Mouse (Mus musculus) MEL (cell line): ENCODE measurements around the gene Klhdc8a. TPM values are rescaled to one million over a fixed set of nuclear protein-coding genes. Genes with fewer than 3 reads are reported as not detected.

ENCODE experiments used
- DNase-seq: peaks from one replicate; pipeline ENCODE4 v3.0.0; 2011; ENCODE audit warnings: low read depth, low spot score
- H3K27ac ChIP-seq: 2 replicates; pipeline ENCODE4 v1.5.1; 2012; ENCODE audit warnings: low read depth, mild to moderate bottlenecking, control low read depth, low read length, moderate library complexity; ENCODE audit not compliant: control insufficient read depth
- H3K27me3 ChIP-seq, 2 experiments: fragments of 150-350 bp in 1 of 2; sonication (generic) in 1 of 2; 2 replicates each; pipeline ENCODE4 v1.6.1; 2012; ENCODE audit warnings: low read length in 2 of 2, mild to moderate bottlenecking in 2 of 2, improper control_type of control experiment in 1 of 2, moderate library complexity in 1 of 2; ENCODE audit not compliant: insufficient read depth in 2 of 2, control insufficient read depth in 1 of 2
- H3K36me3 ChIP-seq, 2 experiments: 2 replicates each; pipeline ENCODE4 v1.6.1; 2012 to 2014; ENCODE audit warnings: low read length in 2 of 2, improper control_type of control experiment in 1 of 2, inconsistent platforms in 1 of 2, mild to moderate bottlenecking in 1 of 2; ENCODE audit not compliant: insufficient read depth in 2 of 2, control insufficient read depth in 1 of 2
- H3K4me1 ChIP-seq, 2 experiments: fragments of 150-350 bp in 1 of 2; sonication (generic) in 1 of 2; 2 replicates each; pipeline ENCODE4 v1.6.1; 2012; ENCODE audit warnings: low read length in 2 of 2, improper control_type of control experiment in 1 of 2, mild to moderate bottlenecking in 1 of 2; ENCODE audit not compliant: insufficient read depth in 2 of 2, control insufficient read depth in 1 of 2
- H3K4me3 ChIP-seq, 2 experiments: fragments of 150-350 bp in 1 of 2; sonication (generic) in 1 of 2; 2 replicates each; pipeline ENCODE4 v1.5.1; 2012; ENCODE audit warnings: low read depth in 2 of 2, low read length in 2 of 2, mild to moderate bottlenecking in 2 of 2, moderate library complexity in 2 of 2, control low read depth in 1 of 2, improper control_type of control experiment in 1 of 2; ENCODE audit not compliant: control insufficient read depth in 1 of 2, insufficient read depth in 1 of 2
- H3K79me2 ChIP-seq: 2 replicates; pipeline ENCODE4 v1.6.1; 2012; ENCODE audit warnings: mild to moderate bottlenecking, low read length, moderate library complexity; ENCODE audit not compliant: control insufficient read depth, poor library complexity, insufficient read depth
- H3K9ac ChIP-seq: 2 replicates; pipeline ENCODE4 v1.6.1; 2012; ENCODE audit warnings: low read depth, mild to moderate bottlenecking, control low read depth, low read length, moderate library complexity; ENCODE audit not compliant: control insufficient read depth, poor library complexity, severe bottlenecking
- H3K9me3 ChIP-seq: fragments of 150-350 bp; sonication (generic); replicated peaks from 2 replicates; pipeline ENCODE4 v1.6.1; 2012; ENCODE audit warnings: mild to moderate bottlenecking, low read length, improper control_type of control experiment, moderate library complexity; ENCODE audit not compliant: insufficient read depth
- CHD1 ChIP-seq: IDR thresholded peaks from 2 replicates; pipeline ENCODE4 v1.6.1; 2012; ENCODE audit warnings: low read depth, mild to moderate bottlenecking, inconsistent platforms, low read length, improper control_type of control experiment
- CTCF ChIP-seq, 3 experiments: IDR thresholded peaks in 2 of 3; conservative IDR thresholded peaks in 1 of 3; 2 replicates each; pipeline ENCODE4 v1.5.1; 2011 to 2012; ENCODE audit warnings: low read length in 3 of 3, low read depth in 2 of 3, mild to moderate bottlenecking in 2 of 3, improper control_type of control experiment in 1 of 3, inconsistent platforms in 1 of 3, mixed read lengths in 1 of 3, moderate library complexity in 1 of 3; ENCODE audit not compliant: control insufficient read depth in 1 of 3, insufficient read depth in 1 of 3, poor library complexity in 1 of 3, severe bottlenecking in 1 of 3
- ELF1 ChIP-seq: IDR thresholded peaks from 2 replicates; pipeline ENCODE4 v1.6.1; 2014; ENCODE audit warnings: low read depth, mild to moderate bottlenecking, inconsistent platforms, low read length, improper control_type of control experiment, moderate library complexity
- EP300 ChIP-seq, 2 experiments: IDR thresholded peaks; 2 replicates each; pipeline ENCODE4 v1.6.1; 2011; ENCODE audit warnings: improper control_type of control experiment in 2 of 2, low read length in 2 of 2, low read depth in 1 of 2, mild to moderate bottlenecking in 1 of 2
- GABPA ChIP-seq: IDR thresholded peaks from 2 replicates; pipeline ENCODE4 v1.6.1; 2012; ENCODE audit warnings: low read depth, mild to moderate bottlenecking, inconsistent platforms, low read length, improper control_type of control experiment, moderate library complexity
- GATA1 ChIP-seq: IDR thresholded peaks from 2 replicates; pipeline ENCODE4 v1.6.1; 2011; ENCODE audit warnings: low read depth, low read length, improper control_type of control experiment
- HCFC1 ChIP-seq: IDR thresholded peaks from 2 replicates; pipeline ENCODE4 v1.6.1; 2012; ENCODE audit warnings: low read depth, mild to moderate bottlenecking, inconsistent platforms, low read length, improper control_type of control experiment, moderate library complexity
- JUND ChIP-seq: IDR thresholded peaks from 2 replicates; pipeline ENCODE4 v1.6.1; 2011; ENCODE audit warnings: low read depth, mild to moderate bottlenecking, improper control_type of control experiment, low read length
- KAT2A ChIP-seq: conservative IDR thresholded peaks from 2 replicates; pipeline ENCODE4 v1.6.1; 2012; ENCODE audit warnings: low read depth, low read length, improper control_type of control experiment, inconsistent platforms
- MAX ChIP-seq: IDR thresholded peaks from 2 replicates; pipeline ENCODE4 v1.6.1; 2011; ENCODE audit warnings: low read length, improper control_type of control experiment
- MAZ ChIP-seq: IDR thresholded peaks from 2 replicates; pipeline ENCODE4 v1.6.1; 2012; ENCODE audit warnings: low read depth, mild to moderate bottlenecking, inconsistent platforms, low read length, improper control_type of control experiment
- MXI1 ChIP-seq: IDR thresholded peaks from 2 replicates; pipeline ENCODE4 v1.6.1; 2011; ENCODE audit warnings: mild to moderate bottlenecking, low read depth, low read length, improper control_type of control experiment
- NELFE ChIP-seq: IDR thresholded peaks from 2 replicates; pipeline ENCODE4 v1.6.1; 2011; ENCODE audit warnings: low read depth, low read length, improper control_type of control experiment
- NRF1 ChIP-seq: IDR thresholded peaks from 2 replicates; pipeline ENCODE4 v1.6.1; 2014; ENCODE audit warnings: low read depth, mild to moderate bottlenecking, inconsistent platforms, low read length, improper control_type of control experiment, moderate library complexity; ENCODE audit not compliant: poor library complexity, insufficient read depth, severe bottlenecking
- POLR2A ChIP-seq, 2 experiments: IDR thresholded peaks; 2 replicates each; pipeline ENCODE4 v1.6.1; 2011 to 2012; ENCODE audit warnings: low read length in 2 of 2, mild to moderate bottlenecking in 2 of 2, control low read depth in 1 of 2, improper control_type of control experiment in 1 of 2, low read depth in 1 of 2, moderate library complexity in 1 of 2; ENCODE audit not compliant: control insufficient read depth in 1 of 2, insufficient read depth in 1 of 2, poor library complexity in 1 of 2
- POLR2AphosphoS2 ChIP-seq: IDR thresholded peaks from 2 replicates; pipeline ENCODE4 v1.6.1; 2011; ENCODE audit warnings: low read length, improper control_type of control experiment
- POLR2AphosphoS5 ChIP-seq: IDR thresholded peaks from 2 replicates; pipeline ENCODE4 v1.6.1; 2012; ENCODE audit warnings: low read depth, borderline replicate concordance, mild to moderate bottlenecking, inconsistent platforms, low read length, moderate library complexity, mixed read lengths
- RAD21 ChIP-seq: IDR thresholded peaks from 2 replicates; pipeline ENCODE4 v1.6.1; 2011; ENCODE audit warnings: mild to moderate bottlenecking, low read depth, low read length, improper control_type of control experiment
- RCOR1 ChIP-seq: IDR thresholded peaks from 2 replicates; pipeline ENCODE4 v1.6.1; 2012; ENCODE audit warnings: low read depth, mild to moderate bottlenecking, inconsistent platforms, low read length, improper control_type of control experiment
- SIN3A ChIP-seq: IDR thresholded peaks from 2 replicates; pipeline ENCODE4 v1.6.1; 2012; ENCODE audit warnings: low read length, improper control_type of control experiment, inconsistent platforms
- SMC3 ChIP-seq: IDR thresholded peaks from 2 replicates; pipeline ENCODE4 v1.6.1; 2011; ENCODE audit warnings: low read depth, low read length, improper control_type of control experiment
- TAL1 ChIP-seq: IDR thresholded peaks from 2 replicates; pipeline ENCODE4 v1.6.1; 2012; ENCODE audit warnings: mild to moderate bottlenecking, inconsistent platforms, low read length, moderate library complexity, mixed read lengths
- TBP ChIP-seq: IDR thresholded peaks from 2 replicates; pipeline ENCODE4 v1.8.0; 2011; ENCODE audit warnings: low read depth, low read length, improper control_type of control experiment
- TCF12 ChIP-seq: IDR thresholded peaks from 2 replicates; pipeline ENCODE4 v1.6.1; 2014; ENCODE audit warnings: low read depth, mild to moderate bottlenecking, inconsistent platforms, low read length, improper control_type of control experiment, moderate library complexity
- USF1 ChIP-seq: IDR thresholded peaks from 2 replicates; pipeline ENCODE4 v1.6.1; 2014; ENCODE audit warnings: low read depth, mild to moderate bottlenecking, inconsistent platforms, low read length, improper control_type of control experiment, moderate library complexity
- ZC3H11A ChIP-seq: IDR thresholded peaks from 2 replicates; pipeline ENCODE4 v1.6.1; 2012; ENCODE audit warnings: low read depth, mild to moderate bottlenecking, inconsistent platforms, low read length, improper control_type of control experiment
- ZKSCAN1 ChIP-seq: IDR thresholded peaks from 2 replicates; pipeline ENCODE4 v1.6.1; 2012; ENCODE audit warnings: low read depth, mild to moderate bottlenecking, inconsistent platforms, low read length, improper control_type of control experiment, moderate library complexity
- ZMIZ1 ChIP-seq: IDR thresholded peaks from 2 replicates; pipeline ENCODE4 v1.6.1; 2012; ENCODE audit warnings: low read depth, mild to moderate bottlenecking, inconsistent platforms, low read length, improper control_type of control experiment, moderate library complexity
- polyA plus RNA-seq, 2 experiments: library from polyadenylated mRNA; stranded (reverse) in 1 of 2; unstranded in 1 of 2; fragments of >175 nt in 1 of 2; fragments of >200 nt in 1 of 2; gene quantifications; 2 replicates each; pipeline versions ENCODE4 v1.2.1 to v1.2.4; 2012; ENCODE audit warnings: low replicate concordance in 2 of 2, low read depth in 1 of 2; ENCODE audit not compliant: insufficient read length in 2 of 2, insufficient read depth in 1 of 2, missing spikeins in 1 of 2
- total RNA-seq: library from RNA; depleted of rRNA; stranded (reverse); fragments of 300-350 nt; gene quantifications from 2 replicates; pipeline ENCODE4 v1.2.3, GENCODE M21; 2012

The Klhdc8a gene
- total and polyA plus RNA-seq, 3 experiments, result not detected

GRCm38 (mm10) chr1:132326777-132327176 lies 28.4 kb downstream of the Klhdc8a start:
- Histone ChIP-seq H3K4me1 (no peaks in the 10 kb centered on the region), H3K9me3 (no peaks in the 10 kb centered on the region), H3K9ac (no peak overlapping the region), H3K27ac (no peak overlapping the region), H3K27me3 (no peaks in the 10 kb centered on the region), H3K4me3 (no peak overlapping the region), H3K36me3 (no peaks in the 10 kb centered on the region)
- no peak for TF ChIP-seq NRF1
- TF ChIP-seq NELFE, result no peak
- TF ChIP-seq ZC3H11A, result no peak
- no peak for TF ChIP-seq KAT2A
- no peak for TF ChIP-seq MAX
- no peak for TF ChIP-seq ELF1
- no peak for TF ChIP-seq RCOR1
- TF ChIP-seq TCF12, result no peak
- TF ChIP-seq GATA1, result no peak
- no peak for TF ChIP-seq USF1
- no peak for TF ChIP-seq ZMIZ1
- no peak for TF ChIP-seq TBP
- no peak for TF ChIP-seq MAZ
- no peak for TF ChIP-seq CTCF (IDR thresholded peaks at IDR 0.05 in 2 of 3, conservative IDR thresholded peaks at IDR 0.05 in 1 of 3; ENCODE audit: control insufficient read depth in 1 of 3, insufficient read depth in 1 of 3, low read depth in 2 of 3, low read length in 3 of 3, poor library complexity in 1 of 3, severe bottlenecking in 1 of 3)
- TF ChIP-seq TAL1, result no peak
- no peak for TF ChIP-seq EP300 (IDR thresholded peaks at IDR 0.05; ENCODE audit: low read depth in 1 of 2, low read length in 2 of 2)
- no peak for TF ChIP-seq ZKSCAN1
- no peak for TF ChIP-seq CHD1
- TF ChIP-seq, all 39 proteins: peak for 0
- H3K79me2 ChIP-seq, result no peaks in the 10 kb centered on the region
- DNase-seq, result no peak

GRCm38 (mm10) chr1:132327477-132327876 lies 29.1 kb downstream of the Klhdc8a start:
- Histone ChIP-seq H3K27ac (no peak overlapping the region), H3K4me3 (no peak overlapping the region), H3K27me3 (no peaks in the 10 kb centered on the region), H3K4me1 (no peaks in the 10 kb centered on the region), H3K9ac (no peak overlapping the region), H3K9me3 (no peaks in the 10 kb centered on the region), H3K36me3 (no peaks in the 10 kb centered on the region), H3K79me2 (no peaks in the 10 kb centered on the region)
- no peak for DNase-seq
- TF ChIP-seq TBP (no peak), TCF12 (no peak), GATA1 (no peak), MXI1 (no peak), SMC3 (no peak), HCFC1 (no peak), RAD21 (no peak), ZMIZ1 (no peak), ZC3H11A (no peak), POLR2AphosphoS2 (no peak), USF1 (no peak), MAX (no peak), JUND (no peak), SIN3A (no peak), GABPA (no peak), POLR2A (IDR thresholded peaks at IDR 0.05; ENCODE audit: control insufficient read depth in 1 of 2, insufficient read depth in 1 of 2, low read depth in 1 of 2, low read length in 2 of 2, poor library complexity in 1 of 2) (no peak), EP300 (IDR thresholded peaks at IDR 0.05; ENCODE audit: low read depth in 1 of 2, low read length in 2 of 2) (no peak), POLR2AphosphoS5 (no peak)
